Mouse (Mus musculus) B cell, adult 62 days (primary cell): ENCODE measurements around the gene Zfp111. TPM values are rescaled to one million over a fixed set of nuclear protein-coding genes. Genes with fewer than 3 reads are reported as not detected.

Source experiments
- total RNA-seq: library from RNA; stranded (reverse); gene quantifications from 4 replicates; pipeline ENCODE4 v1.2.4, GENCODE M21; 2023

Zfp111 gene
- total RNA-seq: 0.09 TPM in 1 of 4 replicates, not detected in the others

DNA sequence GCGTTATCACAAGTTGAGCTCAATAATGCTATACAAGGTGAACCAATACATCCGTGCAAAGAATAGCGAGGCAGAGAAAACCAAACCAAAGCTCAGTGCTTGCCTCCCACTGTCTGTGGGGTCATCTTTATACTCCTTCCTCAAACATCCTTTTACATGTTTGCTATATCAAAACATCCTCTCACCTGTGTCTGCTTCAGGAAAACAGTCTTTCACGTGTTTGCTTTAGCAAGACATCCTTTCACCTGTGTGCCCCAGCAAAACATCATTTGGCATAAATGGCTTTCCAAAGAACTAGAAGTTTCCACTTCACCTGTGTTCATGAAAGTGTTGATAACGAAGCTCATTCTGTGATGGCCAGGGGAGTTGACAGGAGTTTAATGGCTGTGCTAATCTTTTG is at the start of gene Zfp111:
Zfp111 (minus strand) TSS at position 101 of the 400 bp plus-strand sequence.

GRCm38 (mm10) chr7:24254633-24255474 is 43.6 kb upstream of the Zfp111 start, which contains the start of gene Zfp108:
TSS of gene Zfp108 (plus strand) at chr7:24254794.

DNA sequence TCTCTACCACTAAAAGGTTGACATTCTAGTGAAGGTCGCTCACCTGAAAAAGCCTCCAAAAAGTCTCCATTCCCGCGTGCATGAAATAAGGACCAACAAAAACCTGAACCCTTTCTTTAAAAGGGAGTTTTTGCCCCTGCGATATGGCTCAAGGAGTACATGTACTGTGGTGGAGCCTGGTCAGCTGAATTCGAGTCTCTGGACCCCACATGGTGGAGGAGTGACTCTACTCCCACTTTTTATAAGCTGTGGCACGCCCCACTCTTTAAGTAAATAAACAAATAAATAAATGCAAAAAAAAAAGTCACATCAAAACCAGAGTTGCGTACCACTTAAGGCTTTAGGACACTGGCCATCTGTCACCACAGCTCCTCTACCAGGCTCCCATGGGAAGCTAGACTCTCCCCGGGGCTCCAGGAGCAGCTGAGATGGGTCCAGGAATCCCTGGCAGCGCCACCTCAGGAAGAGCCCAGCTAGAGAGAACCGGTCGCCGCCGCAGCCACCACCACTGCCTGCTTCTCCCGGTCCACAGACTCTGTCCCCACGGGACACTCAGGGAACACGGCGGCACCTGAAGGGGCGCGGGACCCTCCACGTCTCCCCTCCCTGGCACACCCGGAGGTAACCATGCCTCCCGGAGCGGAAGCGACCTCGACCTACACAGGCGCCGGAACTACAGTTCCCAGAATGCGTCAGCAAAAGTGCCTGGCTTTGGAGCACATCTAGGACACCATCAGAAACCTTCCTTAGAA is 26.0 kb upstream of the Zfp111 start, which contains the start of gene Zfp109:
Zfp109 (minus strand) TSS at position 521 of the 752 bp plus-strand sequence.

GRCm38 (mm10) chr7:24174618-24175336 is 36.5 kb downstream of the Zfp111 start, which contains the start of gene Zfp114:
TSS of gene Zfp114 (plus strand) at chr7:24175060.

Other genes with a start within 250 kb of the Zfp111 start
- gene Vmn1r181, start 236.8 kb downstream of the Zfp111 start, total RNA-seq: not detected in 4 replicates
- gene V1rd19, start 209.8 kb downstream of the Zfp111 start, total RNA-seq: not detected in 4 replicates
- not detected in 4 replicates for gene Vmn1r183, start 158.2 kb downstream of the Zfp111 start, total RNA-seq
- gene Zfp180, start 129.5 kb downstream of the Zfp111 start, total RNA-seq: 21.0 to 29.1 TPM (median 28.1 TPM) in 4 replicates
- gene Zfp112, start 99.1 kb downstream of the Zfp111 start, total RNA-seq: 2.5 to 5.3 TPM (median 4.1 TPM) in 4 replicates
- 4.9 to 6.3 TPM (median 5.3 TPM) in 4 replicates for gene Zfp235, start 77.3 kb downstream of the Zfp111 start, total RNA-seq
- 0.23 to 0.27 TPM in 2 of 4 replicates, not detected in the others for gene Zfp114, start 36.4 kb downstream of the Zfp111 start, total RNA-seq
- 1.2 to 1.5 TPM (median 1.4 TPM) in 4 replicates for gene Zfp109, start 26.1 kb upstream of the Zfp111 start, total RNA-seq
- not detected in 4 replicates for gene Zfp108, start 43.4 kb upstream of the Zfp111 start, total RNA-seq
- 0.33 TPM in 2 of 4 replicates, not detected in the others for gene Zfp93, start 59.0 kb upstream of the Zfp111 start, total RNA-seq
- gene Zfp61, start 89.8 kb upstream of the Zfp111 start, total RNA-seq: 6.4 to 11.4 TPM (median 8.5 TPM) in 4 replicates
- 7.7 to 11.5 TPM (median 8.3 TPM) in 4 replicates for gene Zfp94, start 105.2 kb upstream of the Zfp111 start, total RNA-seq
- not detected in 4 replicates for gene Tescl, start 122.5 kb upstream of the Zfp111 start, total RNA-seq
- not detected in 4 replicates for gene Lypd5, start 137.8 kb upstream of the Zfp111 start, total RNA-seq
- gene Kcnn4, start 158.8 kb upstream of the Zfp111 start, total RNA-seq: 4.0 to 6.8 TPM (median 4.8 TPM) in 4 replicates
- 69.5 to 87.3 TPM (median 83.7 TPM) in 4 replicates for gene Smg9, start 188.2 kb upstream of the Zfp111 start, total RNA-seq
- gene Irgc1, start 240.9 kb upstream of the Zfp111 start, total RNA-seq: 3.5 to 5.6 TPM (median 5.0 TPM) in 4 replicates